Mouse (Mus musculus): ENCODE results near the gene Shank2. TPM values are rescaled to one million over a fixed set of nuclear protein-coding genes. Genes with fewer than 3 reads are reported as not detected.

Shank2 gene
- polyA plus RNA-seq, 1 experiment from 2014 or later: 0.40 TPM

DNA sequence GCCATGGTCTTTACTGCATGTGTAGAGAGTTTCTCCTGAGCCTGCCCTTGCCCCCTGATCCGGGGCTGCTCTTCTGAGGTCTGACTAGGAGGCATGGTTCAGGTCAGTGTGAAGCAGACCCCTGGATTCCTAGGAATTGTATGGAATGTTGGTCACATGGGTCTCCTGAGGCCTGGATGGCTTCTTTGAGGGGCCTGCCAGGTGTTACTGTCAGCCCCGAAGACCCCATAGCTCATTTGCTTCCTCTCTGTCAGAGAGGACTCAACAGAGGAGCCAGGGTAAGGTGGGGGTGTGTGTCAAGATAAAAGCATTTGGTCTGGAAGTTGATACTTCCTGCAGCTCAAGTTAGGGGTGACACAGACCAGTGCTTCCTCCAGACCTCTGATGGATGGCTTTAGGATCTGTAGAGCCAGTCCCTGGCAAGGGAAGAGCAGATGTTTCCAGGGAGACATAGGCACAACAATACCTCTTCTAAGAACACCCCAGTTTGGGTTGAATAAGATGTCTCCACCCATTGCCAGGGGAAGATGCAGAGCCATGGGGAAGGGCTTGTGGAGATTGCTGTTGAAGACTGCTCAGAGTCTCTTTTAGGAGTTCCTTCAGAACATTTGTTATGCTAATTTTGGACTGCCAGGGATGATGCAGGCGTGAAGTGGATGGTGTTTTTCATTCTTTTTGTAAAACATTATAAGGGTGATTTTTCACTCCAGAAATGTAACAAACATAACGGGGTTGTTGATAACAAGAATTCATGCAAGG, 100.7 kb downstream of the Shank2 start:
- Histone ChIP-seq H3K27me3 (ENCODE audit: control insufficient read depth, insufficient read depth, low read length) (no peaks in the 10 kb centered on the region), H3K4me1 (ENCODE audit: control insufficient read depth, insufficient read depth, low read length) (peaks cover 3% of the 10 kb centered on the region; the same call in 1 of the 2 replicates), H3K36me3 (ENCODE audit: control insufficient read depth, insufficient read depth, low read length) (no peaks in the 10 kb centered on the region), H3K9ac (ENCODE audit: low read depth, low read length) (no peak overlapping the region), H3K4me2 (no peak overlapping the region), H3K4me3 (ENCODE audit: low read depth, low read length) (no peak overlapping the region), H3K27ac (ENCODE audit: low read depth, low read length) (no peak overlapping the region), H3K9me3 (replicated peaks; ENCODE audit: control insufficient read depth, low read length) (no peaks in the 10 kb centered on the region)
- 51% methylated on average over 4 of the region's 4 CpGs for WGBS (ENCODE audit: insufficient replicate concordance)
- no peak for ATAC-seq (replicated peaks; ENCODE audit: insufficient number of reproducible peaks, low FRiP score, low TSS enrichment)

DNA sequence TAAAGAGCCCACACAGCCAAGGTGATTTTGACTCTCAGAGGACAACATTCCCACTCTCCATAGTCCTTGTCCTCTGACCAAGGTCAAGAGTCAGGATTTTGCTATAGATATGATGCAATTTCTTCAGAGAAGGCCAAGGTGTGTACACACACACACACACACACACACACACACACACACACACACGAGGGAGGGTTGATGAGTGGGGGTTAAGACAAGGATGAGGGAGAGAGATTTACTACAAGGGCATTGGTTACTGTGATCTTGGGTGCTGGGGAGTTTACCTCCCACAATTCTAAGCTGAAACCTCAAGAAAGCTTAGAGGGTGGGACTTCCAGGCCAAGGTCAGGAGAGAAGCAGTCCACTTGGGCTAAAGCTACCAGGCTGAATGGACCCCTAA, 104.2 kb downstream of the Shank2 start:
- ATAC-seq (replicated peaks; ENCODE audit: insufficient number of reproducible peaks, low FRiP score, low TSS enrichment): no peak
- no peak overlapping the region for H3K27ac ChIP-seq (ENCODE audit: low read depth, low read length)

DNA sequence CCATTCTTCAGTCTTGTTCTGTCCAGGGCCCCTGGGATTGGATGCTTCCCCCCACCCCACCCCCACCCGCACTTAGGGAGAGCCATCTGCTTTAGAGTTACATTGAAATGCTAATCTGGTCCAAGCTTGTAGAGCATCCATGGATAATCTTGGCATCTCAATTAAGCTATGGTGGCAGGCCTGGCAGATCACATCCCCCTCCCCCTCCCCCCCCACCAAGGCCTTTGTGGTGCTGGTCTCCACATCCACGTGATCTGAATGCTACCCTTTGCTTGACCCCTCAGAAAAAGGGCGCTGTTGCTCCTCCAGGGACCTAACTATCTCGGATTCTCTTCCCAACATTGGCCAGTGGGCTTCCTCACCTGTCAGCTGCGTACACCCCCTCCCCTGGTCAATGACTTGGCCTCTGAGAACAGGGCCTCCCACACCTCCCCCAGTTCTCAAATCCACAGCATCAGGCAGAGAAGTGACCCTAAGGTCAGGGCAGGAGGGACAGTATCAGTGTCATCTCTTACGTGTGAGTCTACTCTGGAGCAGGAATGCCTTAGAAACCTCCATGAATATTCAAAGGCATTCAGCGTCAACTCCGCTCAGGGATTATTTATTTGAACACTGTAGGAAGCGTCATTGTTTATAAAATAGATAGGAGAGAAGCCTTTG, 104.8 kb downstream of the Shank2 start:
- peaks cover 3% of the 10 kb centered on the region; the same call in 1 of the 2 replicates for H3K4me1 ChIP-seq (ENCODE audit: control insufficient read depth, insufficient read depth, low read length)
- H3K36me3 ChIP-seq (ENCODE audit: control insufficient read depth, insufficient read depth, low read length): no peaks in the 10 kb centered on the region
- H3K27me3 ChIP-seq (ENCODE audit: control insufficient read depth, insufficient read depth, low read length): no peaks in the 10 kb centered on the region
- H3K9ac ChIP-seq (ENCODE audit: low read depth, low read length): no peak overlapping the region
- WGBS (ENCODE audit: insufficient replicate concordance): 32% methylated on average over 9 of the region's 9 CpGs
- H3K9me3 ChIP-seq (replicated peaks; ENCODE audit: control insufficient read depth, low read length): no peaks in the 10 kb centered on the region
- H3K27ac ChIP-seq (ENCODE audit: low read depth, low read length): no peak overlapping the region
- H3K4me2 ChIP-seq: no peak overlapping the region
- H3K4me3 ChIP-seq (ENCODE audit: low read depth, low read length): no peak overlapping the region
- no peak for ATAC-seq (replicated peaks; ENCODE audit: insufficient number of reproducible peaks, low FRiP score, low TSS enrichment)

More for the DNA sequence above, 104.2 kb downstream of the Shank2 start:
- Histone ChIP-seq H3K36me3 (ENCODE audit: control insufficient read depth, insufficient read depth, low read length) (no peaks in the 10 kb centered on the region), H3K9me3 (replicated peaks; ENCODE audit: control insufficient read depth, low read length) (no peaks in the 10 kb centered on the region), H3K4me3 (ENCODE audit: low read depth, low read length) (no peak overlapping the region), H3K27me3 (ENCODE audit: control insufficient read depth, insufficient read depth, low read length) (no peaks in the 10 kb centered on the region), H3K9ac (ENCODE audit: low read depth, low read length) (no peak overlapping the region), H3K4me2 (no peak overlapping the region), H3K4me1 (ENCODE audit: control insufficient read depth, insufficient read depth, low read length) (peaks cover 3% of the 10 kb centered on the region; the same call in 1 of the 2 replicates)
- 50% methylated on average over 1 of the region's 1 CpGs for WGBS (ENCODE audit: insufficient replicate concordance)

DNA sequence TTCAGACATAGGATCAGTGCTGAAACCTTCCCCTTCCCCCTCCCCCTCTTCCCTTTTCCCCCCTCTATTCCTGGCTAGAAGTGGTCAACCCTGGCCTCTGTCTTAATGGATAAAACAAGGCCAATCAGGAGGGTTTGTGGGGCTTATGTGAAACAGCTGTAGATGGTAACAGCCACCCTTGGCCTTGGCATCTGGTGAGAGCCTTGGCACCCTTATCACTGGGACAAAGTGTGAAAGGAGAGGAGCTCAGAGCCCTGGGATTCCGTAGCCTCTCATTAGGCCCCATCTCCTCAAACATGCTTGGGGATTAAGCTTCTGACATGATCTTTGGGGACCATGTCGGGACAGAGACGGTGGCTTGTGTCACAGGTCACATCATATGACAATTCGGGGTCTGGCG, 106.4 kb downstream of the Shank2 start:
- no peak overlapping the region for H3K9ac ChIP-seq (ENCODE audit: low read depth, low read length)
- H3K27ac ChIP-seq (ENCODE audit: low read depth, low read length): no peak overlapping the region
- no peaks in the 10 kb centered on the region for H3K27me3 ChIP-seq (ENCODE audit: control insufficient read depth, insufficient read depth, low read length)
- H3K4me1 ChIP-seq (ENCODE audit: control insufficient read depth, insufficient read depth, low read length): no peaks in the 10 kb centered on the region
- 77% methylated on average over 5 of the region's 5 CpGs for WGBS (ENCODE audit: insufficient replicate concordance)
- no peaks in the 10 kb centered on the region for H3K9me3 ChIP-seq (replicated peaks; ENCODE audit: control insufficient read depth, low read length)
- no peak overlapping the region for H3K4me3 ChIP-seq (ENCODE audit: low read depth, low read length)
- H3K36me3 ChIP-seq (ENCODE audit: control insufficient read depth, insufficient read depth, low read length): no peaks in the 10 kb centered on the region
- no peak for ATAC-seq (replicated peaks; ENCODE audit: insufficient number of reproducible peaks, low FRiP score, low TSS enrichment)
- H3K4me2 ChIP-seq: no peak overlapping the region

DNA sequence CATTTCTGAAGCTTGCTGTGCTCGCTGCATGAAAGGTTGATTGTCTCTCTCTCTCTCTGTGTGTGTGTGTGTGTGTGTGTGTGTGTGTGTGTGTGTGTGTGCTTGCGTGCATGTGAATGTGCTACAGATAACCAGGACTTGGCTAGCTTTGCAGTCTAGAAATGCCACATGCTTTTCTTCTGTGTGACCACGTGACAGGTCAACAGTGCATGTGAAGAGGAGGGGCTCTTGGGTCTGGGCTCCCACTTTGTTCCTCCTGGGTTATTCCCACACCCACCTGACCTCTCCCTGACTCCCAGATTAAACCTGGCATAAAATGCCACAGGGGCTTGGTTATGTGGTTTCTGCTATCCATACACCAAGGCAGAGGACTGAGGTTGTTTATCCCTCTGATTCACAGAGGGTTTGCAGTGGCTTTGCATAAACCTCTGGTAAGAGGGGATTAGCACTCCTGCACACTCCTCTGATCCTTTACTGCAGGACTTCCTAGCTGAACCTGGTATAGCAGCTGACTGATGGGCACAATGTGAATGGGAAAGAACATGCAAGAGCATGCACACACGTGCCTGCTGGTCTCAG, 109.4 kb downstream of the Shank2 start:
- no peaks in the 10 kb centered on the region for H3K36me3 ChIP-seq (ENCODE audit: control insufficient read depth, insufficient read depth, low read length)
- no peak for ATAC-seq (replicated peaks; ENCODE audit: insufficient number of reproducible peaks, low FRiP score, low TSS enrichment)
- H3K4me3 ChIP-seq (ENCODE audit: low read depth, low read length): no peak overlapping the region
- no peak overlapping the region for H3K27ac ChIP-seq (ENCODE audit: low read depth, low read length)
- no peaks in the 10 kb centered on the region for H3K9me3 ChIP-seq (replicated peaks; ENCODE audit: control insufficient read depth, low read length)
- no peaks in the 10 kb centered on the region for H3K27me3 ChIP-seq (ENCODE audit: control insufficient read depth, insufficient read depth, low read length)
- H3K4me1 ChIP-seq (ENCODE audit: control insufficient read depth, insufficient read depth, low read length): no peaks in the 10 kb centered on the region
- H3K4me2 ChIP-seq: no peak overlapping the region
- no peak overlapping the region for H3K9ac ChIP-seq (ENCODE audit: low read depth, low read length)
- 46% methylated on average over 4 of the region's 4 CpGs for WGBS (ENCODE audit: insufficient replicate concordance)

DNA sequence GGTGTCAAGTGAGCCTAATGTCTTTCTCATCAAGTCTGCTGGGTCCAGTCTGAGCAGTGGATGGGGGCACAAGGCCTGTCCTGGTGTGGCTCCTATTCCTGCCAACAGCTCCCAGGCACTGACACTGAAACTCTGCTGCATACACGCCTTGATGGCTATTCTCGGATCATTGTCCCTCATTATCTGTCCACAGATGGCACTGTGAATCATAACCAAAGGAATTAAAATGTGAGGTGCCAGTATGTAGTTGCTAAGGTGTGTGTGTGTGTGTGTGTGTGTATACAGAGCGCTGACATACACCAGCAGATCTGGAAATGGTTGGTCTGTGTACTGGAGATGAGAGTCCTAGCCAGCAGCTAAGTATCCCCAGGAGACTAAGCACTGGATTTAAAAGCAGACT, 110.3 kb downstream of the Shank2 start:
- WGBS (ENCODE audit: insufficient replicate concordance): 72% methylated on average over 3 of the region's 3 CpGs
- H3K27me3 ChIP-seq (ENCODE audit: control insufficient read depth, insufficient read depth, low read length): no peaks in the 10 kb centered on the region

DNA sequence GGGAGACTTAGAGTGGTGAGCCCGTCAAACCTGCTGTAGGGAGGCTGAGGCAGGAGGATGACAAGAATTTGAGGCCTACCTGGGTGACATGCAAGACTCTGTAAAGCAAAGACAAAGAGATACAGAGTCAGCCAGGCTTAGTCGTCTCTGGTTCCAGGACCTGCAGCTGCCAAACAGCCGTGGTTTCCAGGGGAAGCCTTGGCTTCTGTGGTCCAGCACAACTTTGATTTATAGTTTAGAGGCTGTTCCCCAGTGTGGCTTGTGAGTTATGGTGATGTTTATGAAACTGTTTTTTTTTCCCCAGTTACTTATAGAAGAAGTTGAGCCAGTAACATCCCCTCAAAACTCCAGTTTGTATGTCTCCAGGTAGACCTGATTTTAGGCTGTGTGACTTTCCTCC, 112.5 kb downstream of the Shank2 start:
- Histone ChIP-seq H3K27me3 (ENCODE audit: control insufficient read depth, insufficient read depth, low read length) (no peaks in the 10 kb centered on the region), H3K4me2 (no peak overlapping the region), H3K4me3 (ENCODE audit: low read depth, low read length) (no peak overlapping the region), H3K36me3 (ENCODE audit: control insufficient read depth, insufficient read depth, low read length) (no peaks in the 10 kb centered on the region), H3K9me3 (replicated peaks; ENCODE audit: control insufficient read depth, low read length) (no peaks in the 10 kb centered on the region), H3K27ac (ENCODE audit: low read depth, low read length) (no peak overlapping the region), H3K9ac (ENCODE audit: low read depth, low read length) (no peak overlapping the region), H3K4me1 (ENCODE audit: control insufficient read depth, insufficient read depth, low read length) (no peaks in the 10 kb centered on the region)
- WGBS (ENCODE audit: insufficient replicate concordance): 70% methylated on average over 3 of the region's 3 CpGs
- no peak for ATAC-seq (replicated peaks; ENCODE audit: insufficient number of reproducible peaks, low FRiP score, low TSS enrichment)

More for the DNA sequence above, 110.3 kb downstream of the Shank2 start:
- Histone ChIP-seq H3K27ac (ENCODE audit: low read depth, low read length) (no peak overlapping the region), H3K9ac (ENCODE audit: low read depth, low read length) (no peak overlapping the region), H3K9me3 (replicated peaks; ENCODE audit: control insufficient read depth, low read length) (no peaks in the 10 kb centered on the region), H3K4me2 (no peak overlapping the region), H3K4me3 (ENCODE audit: low read depth, low read length) (no peak overlapping the region), H3K36me3 (ENCODE audit: control insufficient read depth, insufficient read depth, low read length) (no peaks in the 10 kb centered on the region), H3K4me1 (ENCODE audit: control insufficient read depth, insufficient read depth, low read length) (no peaks in the 10 kb centered on the region)
- ATAC-seq (replicated peaks; ENCODE audit: insufficient number of reproducible peaks, low FRiP score, low TSS enrichment): no peak

DNA sequence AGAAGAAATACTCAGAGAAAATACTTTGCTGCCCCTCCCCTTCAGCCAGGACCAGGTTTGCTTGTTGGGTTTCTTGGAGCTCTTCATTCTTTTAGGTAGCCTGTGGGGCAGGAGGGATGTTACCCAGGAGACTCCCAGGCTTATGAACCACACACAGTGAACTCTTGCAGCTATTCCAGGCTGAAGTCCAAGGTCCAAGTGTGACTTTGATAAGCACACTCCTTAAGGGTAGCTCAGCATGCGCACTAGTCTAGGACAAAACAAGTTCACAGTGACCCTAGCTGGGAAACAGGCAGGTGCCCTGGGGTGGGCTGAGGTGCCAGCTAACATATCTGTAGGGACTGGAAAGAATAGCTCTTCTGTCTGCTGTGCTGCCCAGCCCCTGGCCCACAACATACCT, 117.8 kb downstream of the Shank2 start:
- no peak for ATAC-seq (replicated peaks; ENCODE audit: insufficient number of reproducible peaks, low FRiP score, low TSS enrichment)
- no peak overlapping the region for H3K9ac ChIP-seq (ENCODE audit: low read depth, low read length)
- H3K4me3 ChIP-seq (ENCODE audit: low read depth, low read length): no peak overlapping the region
- 81% methylated on average over 1 of the region's 1 CpGs for WGBS (ENCODE audit: insufficient replicate concordance)
- H3K4me1 ChIP-seq (ENCODE audit: control insufficient read depth, insufficient read depth, low read length): no peaks in the 10 kb centered on the region
- no peak overlapping the region for H3K27ac ChIP-seq (ENCODE audit: low read depth, low read length)
- H3K36me3 ChIP-seq (ENCODE audit: control insufficient read depth, insufficient read depth, low read length): no peaks in the 10 kb centered on the region
- no peaks in the 10 kb centered on the region for H3K27me3 ChIP-seq (ENCODE audit: control insufficient read depth, insufficient read depth, low read length)
- no peaks in the 10 kb centered on the region for H3K9me3 ChIP-seq (replicated peaks; ENCODE audit: control insufficient read depth, low read length)
- H3K4me2 ChIP-seq: no peak overlapping the region

All from heart, embryonic 11.5 days (tissue).